Mouse (Mus musculus) frontal cortex, postnatal 25 days (tissue): ENCODE measurements around the gene Atp6v1e2.

Source experiments
- DNase-seq, 2 experiments: peaks; one replicate each; pipeline ENCODE4 v3.0.0; 2022; ENCODE audit warnings: low spot score in 2 of 2

The Atp6v1e2 gene

DNA sequence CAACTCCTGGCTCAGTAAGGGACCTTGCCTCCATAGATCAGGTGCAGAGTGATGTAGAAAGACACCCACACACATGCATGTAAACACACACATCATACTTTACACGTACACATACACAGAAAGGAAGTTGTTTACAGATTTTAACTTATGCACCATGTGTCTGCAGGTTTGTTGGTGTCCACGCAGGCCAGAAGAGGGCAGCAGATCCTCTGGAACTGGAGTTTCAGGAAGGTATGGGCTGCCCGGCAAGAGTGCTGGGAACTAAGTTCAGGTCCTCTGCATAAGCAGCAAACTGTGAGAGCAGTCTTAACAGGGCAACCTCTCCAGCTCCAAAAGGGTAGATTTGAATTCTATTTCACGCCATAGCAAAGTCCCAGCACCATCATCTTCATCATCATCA lies 32.2 kb downstream of the Atp6v1e2 start:
- DNase-seq = no peak

DNA sequence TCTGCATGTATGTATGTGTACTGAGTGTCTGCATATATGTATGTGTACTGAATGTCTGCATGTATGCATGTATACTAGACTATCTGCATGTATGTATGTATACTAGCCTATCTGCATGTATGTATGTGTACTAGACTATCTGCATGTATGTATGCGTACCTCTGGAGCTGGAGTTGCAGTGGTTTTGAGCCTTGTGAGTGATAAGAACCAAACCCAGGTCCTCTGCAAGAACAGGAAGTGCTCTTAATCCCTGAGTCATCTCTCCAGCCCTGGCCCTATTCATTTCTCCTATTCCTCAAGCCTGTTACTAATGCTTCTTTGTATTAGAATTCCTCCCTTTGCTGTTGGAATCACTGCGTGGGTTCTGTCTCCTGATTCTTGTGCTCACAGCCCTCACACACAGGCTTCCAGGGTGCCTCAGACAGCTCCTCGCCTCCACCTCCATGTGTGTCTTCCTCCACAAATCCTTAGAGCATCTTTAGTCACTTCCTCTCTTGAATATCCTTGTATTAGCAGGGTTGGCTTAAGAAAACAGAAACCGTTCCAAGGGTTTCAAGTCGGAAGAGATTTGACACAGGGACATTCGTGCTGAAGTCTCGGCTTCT lies 34.6 kb downstream of the Atp6v1e2 start:
- DNase-seq = no peak

DNA sequence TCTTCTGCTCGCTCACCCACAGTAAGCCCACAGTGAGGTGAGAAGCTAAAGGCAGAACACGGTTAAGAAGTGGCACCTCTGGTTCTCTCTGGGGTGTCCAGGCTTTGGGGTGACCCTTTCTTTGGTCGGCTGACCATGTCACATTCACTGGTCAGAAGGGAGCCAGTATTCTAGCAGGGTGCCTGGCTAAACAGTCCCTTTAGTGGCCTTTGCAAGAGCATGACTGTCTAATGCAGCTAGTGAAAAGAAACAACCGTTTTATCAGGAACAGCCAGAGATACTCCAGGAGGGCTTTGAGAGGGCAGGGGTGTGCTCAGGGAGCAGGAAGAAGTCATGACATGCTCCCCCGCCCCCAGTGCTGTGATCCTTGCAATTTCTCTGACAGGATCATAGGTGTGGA lies 36.4 kb downstream of the Atp6v1e2 start:
- DNase-seq = no peak

DNA sequence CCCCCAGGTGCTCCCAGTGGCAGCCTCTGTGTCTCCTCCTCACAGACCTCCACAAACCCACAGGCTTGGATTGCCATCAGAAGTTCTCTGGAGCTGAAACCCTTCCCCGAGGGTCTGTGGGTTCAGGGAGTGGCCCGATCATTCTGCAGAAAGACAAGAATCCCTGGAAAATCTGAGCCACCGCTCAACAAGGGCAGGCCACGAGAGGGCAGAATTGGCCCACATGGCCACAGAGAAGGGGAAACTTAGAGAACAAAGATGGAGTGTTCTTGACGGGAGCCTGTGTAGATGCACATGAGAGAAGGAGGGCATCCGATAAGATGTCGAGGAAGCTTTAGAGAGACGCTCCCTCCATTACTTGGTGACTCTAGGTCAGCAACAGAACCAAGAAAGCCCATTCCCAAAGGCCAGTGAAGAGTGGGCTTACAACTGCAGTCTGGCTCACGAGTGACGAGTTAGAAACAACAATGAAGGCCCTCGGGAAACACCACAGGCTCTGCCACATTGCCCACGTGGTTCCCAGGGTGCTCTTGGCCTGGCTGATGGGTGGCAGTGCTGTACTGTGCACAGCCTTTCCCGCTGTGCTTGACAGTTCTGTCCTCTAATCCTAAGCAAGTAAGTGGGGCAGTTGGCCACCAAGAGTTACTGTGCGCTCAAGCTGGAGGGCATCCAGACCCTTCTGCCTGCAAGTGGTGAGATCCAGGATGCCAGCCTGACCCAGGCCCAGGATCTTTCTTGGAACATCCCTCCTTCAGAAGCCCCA lies 37.8 kb downstream of the Atp6v1e2 start:
- DNase-seq = peak in 1 of 2 experiments; percentile 41

DNA sequence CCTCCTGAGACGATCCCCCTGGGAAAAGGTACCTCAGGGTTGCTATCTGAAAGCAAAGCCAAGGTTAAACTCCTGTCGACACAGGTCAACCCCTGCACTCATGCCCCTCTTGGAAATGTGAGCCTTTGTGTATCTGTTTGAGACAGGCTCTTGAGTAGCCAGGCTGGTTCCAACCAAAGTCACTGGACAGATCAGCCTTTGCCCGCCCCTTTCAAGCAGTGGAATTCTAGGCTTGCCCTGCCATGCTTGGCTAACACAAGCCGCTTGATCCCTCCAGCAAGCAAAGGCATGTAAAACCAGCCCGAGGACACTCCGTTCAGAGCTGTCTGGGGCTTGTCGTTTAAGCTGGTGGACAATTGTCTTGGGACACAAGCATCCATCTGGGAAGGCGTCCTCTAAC lies 39.4 kb downstream of the Atp6v1e2 start:
- DNase-seq = no peak

DNA sequence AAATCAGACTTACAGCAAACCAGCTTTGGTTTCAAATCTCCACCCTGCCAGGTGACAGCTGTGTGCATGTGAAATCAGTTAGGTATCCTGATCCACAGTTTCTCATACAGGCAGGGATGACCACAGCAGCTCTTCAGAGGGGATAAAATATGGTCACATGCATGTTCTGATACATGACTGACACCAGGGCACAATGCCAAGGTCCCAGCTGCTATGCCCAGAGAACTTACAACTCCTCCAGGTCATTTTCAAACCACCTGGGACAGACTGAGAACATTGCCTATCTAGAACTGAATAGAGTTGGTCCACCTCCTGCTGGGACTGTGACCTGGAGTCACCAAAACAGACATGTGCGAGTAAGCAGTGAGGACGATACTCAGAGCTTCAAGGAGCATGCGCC lies 40.6 kb downstream of the Atp6v1e2 start:
- DNase-seq = no peak

DNA sequence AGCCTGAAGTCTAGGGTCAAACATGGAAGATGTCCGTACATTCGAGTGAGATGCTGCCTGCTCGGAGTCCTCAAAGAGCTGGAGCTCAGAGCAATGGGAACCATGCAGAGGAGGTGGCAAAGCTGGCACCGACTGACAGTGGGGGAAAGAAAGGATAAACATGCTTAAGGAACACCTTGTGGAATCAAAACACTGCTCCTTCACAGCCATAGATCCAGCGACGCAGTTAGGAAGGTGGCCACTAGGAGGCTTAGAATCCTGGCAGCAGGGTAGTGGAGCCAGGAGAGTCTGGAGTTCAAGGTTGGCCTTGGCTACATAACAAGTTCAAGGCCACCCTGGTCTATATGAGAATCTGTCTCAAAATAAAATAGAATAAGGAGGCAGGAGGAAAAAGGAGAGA lies 41.1 kb downstream of the Atp6v1e2 start:
- DNase-seq = no peak

DNA sequence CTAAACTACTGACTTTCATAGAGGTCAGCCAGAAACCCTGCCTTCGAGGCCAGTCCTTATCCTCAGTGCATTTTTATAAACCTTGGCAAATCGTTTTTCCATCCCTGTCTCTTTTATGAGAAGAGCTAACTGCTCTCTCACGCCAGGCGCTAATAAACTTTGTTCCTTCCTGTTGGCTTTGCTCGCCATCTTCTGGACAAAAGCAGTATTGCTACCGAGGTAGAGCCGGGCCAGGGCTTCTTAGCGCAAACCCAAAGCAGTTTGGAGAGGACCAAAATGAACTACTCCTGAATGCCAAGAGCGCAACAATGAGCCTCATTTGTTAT lies 41.6 kb downstream of the Atp6v1e2 start:
- peak; percentile 76 to 79 for DNase-seq

DNA sequence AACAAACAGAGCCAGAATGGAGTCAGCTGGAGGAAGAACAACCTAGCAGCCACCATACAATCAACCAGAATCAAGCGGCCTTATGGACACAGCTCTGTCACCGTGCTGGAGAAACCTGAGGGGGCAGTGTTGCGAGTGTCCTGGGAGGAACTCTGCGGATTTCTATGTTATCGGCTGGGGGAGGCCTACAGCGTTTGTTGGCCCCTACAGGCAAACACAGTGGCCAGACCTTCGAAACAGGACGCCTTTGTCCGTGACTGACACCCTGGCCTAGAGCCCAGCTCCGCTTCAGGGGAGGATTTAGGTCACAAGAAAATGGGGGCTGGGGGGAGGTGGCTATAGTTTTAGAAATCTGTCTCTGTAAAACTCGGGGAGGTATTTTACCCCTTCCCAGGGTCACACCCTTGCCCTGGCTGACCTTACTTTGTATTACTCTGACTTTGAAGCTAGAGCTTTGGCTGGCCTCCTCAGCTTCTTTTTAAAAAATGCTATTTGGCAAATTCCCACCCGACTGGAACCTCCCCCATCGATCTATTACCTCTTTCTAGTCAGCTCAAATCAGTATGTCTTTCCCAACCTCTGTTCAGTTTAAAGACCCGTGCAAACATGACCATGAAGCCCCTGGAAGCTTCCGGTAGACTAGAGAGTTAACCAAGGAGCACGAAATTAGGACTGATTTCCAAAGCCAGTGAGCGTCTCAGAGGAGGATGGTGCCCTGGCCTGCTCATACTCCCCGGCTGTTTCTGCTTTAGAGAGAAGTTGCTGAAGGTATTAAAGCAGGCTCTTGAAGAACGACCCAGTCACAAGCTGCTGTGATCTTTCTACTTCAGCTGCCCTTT lies 42.2 kb downstream of the Atp6v1e2 start:
- no peak for DNase-seq

DNA sequence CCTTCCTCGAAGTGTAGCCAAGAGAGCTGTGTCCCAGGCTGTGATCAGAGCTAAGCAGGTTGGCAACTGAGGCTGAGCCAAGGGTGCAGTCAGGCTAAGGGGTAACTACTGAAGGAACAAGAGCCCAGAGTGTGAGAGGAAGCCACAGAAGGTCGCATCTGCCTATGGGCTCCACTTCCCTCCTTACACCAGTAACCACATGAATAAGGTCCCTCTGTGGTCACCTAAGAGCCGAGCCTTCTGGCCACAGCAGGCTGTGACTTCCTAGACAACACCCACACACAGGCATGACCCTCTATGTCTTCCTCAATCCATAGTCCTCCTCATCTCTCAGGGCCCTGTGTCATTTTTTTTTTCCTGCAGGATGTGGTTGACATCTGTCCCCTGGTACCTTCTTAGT lies 43.5 kb downstream of the Atp6v1e2 start:
- no peak for DNase-seq

DNA sequence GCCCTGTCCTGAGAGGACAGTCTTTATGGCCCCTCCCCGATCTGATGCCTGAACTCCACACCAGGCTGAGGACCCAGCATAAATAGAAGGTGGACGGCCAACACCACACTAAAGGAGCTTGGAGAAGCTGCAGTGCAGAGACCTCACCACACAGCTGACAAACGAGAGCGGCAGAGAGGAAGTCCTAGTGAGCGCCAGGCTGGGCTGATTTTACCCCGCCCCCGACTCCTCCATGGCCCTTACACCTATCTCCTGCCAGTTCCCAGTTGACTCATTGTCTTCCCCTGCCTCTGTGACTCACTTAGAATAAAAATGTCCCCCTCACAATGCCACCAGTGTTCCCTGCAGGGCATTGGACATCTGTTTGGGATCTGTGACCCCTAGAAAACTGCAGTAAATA lies 44.1 kb downstream of the Atp6v1e2 start:
- DNase-seq = no peak

DNA sequence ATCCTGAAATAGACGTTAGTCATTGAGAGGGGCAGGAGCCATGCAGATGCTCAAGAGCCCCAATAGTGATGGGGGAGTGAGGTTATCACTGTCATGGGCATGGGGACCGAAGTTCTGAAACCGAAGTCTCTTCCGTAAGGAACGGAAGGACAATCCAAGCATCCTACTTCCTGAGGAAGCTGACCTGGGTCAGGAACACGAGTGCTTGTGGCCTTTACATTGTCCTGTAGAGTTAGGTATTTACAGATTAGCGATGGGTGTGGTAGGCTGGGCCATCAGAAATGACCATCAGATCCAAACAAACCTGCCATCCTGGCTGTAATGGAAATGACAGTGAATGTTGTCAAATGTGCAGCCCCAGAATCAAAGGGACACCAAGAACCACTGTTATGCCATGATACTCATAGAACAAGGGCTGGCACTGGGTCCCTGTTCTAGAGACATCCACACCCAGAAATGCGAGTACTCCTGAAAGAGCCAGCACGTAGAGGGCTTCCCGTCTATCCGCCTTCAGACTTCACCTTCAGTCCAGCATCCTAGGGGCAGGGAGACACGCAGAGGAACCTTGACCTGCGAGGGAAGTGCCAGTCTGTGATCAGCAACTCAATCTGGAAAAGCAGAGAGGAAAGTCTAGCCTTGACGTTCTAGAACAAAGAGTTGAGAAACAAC lies 45.2 kb downstream of the Atp6v1e2 start:
- DNase-seq = no peak

DNA sequence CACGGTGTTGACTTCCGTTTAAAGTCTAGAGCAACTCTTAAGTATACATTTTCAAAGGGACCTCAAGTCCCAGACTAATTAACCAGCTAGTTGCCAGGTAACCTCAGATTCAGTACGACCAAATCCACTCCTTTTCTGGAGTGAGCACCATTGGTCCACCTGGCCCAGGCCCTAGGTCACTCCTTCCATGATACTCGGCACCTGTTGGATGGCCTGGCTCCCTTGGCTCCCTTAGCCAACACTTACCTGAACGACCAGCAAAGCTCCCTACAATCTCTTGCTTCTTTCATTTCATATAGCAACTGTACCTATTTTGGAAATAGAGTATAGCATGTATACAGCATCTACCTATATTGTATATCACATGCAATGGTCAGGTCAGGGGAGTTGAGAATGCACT lies 47.1 kb downstream of the Atp6v1e2 start:
- no peak for DNase-seq

DNA sequence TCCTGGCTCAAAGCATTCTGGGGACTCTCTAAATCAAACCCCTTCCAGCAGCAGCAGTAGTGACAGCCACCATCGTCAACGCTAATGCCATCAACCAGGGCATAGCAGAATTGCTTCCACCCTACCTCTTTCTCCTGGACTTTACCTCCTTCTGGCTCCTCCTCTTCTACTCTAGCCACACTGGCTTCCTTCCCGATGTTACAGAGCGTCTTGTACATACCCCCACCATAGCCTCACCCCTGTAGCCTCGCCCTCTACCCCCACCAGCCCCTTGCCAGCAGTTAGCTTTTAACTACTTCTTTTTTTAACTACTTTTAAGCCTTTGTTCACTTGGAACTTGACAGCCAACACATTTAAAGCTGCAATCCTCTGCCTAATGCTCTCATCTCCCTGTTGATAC lies 47.9 kb downstream of the Atp6v1e2 start:
- DNase-seq = no peak

DNA sequence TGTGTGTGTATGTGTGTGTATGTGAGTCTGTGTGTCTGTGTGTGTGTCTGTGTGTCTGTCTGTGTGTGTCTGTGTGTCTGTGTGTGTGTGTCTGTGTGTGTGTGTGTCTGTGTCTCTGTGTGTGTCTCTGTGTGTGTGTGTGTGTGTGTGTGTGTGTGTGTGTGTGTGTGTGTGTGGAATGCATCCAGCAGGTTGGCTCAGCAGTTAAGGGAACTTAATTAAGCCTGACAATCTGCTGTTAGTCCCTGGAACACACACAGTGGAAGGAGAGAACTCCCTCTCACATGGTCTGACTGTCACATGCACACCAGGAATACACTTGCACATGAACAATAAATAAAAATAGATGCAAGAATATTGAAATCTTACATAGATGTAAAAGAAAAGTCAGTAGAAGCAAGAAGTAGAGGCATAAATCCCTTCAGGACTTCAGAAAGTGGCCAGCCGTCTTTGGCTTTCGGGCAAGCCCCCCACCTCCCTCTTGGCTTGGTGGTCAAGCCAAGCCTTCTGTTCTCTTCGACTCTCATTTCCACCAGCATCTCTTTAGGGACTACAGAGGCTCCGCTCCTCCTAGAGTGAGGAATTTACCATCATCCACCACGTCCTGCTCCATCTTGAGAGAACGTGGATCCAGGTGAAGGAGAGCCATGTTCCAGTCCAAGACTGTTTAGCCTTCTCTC lies 50.1 kb downstream of the Atp6v1e2 start:
- DNase-seq = no peak

DNA sequence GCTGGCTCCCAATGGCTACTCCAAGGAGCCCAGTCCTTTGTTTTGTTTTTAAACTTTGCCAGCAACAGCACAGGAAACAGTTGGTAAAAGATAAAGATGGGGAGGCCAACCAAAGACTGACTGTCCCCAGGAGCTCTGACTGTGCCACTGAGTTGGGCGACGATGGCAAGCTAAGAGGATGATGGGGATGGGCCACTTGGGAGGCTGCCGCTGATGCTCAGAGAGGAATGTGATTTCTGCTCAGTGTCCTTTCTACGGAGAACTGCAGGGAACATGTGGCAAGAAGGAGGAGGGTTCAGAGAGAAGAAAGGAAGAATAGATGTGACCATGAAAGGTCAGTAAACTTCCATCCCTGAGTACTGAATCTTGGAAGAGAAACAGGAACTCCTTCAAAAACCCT lies 52.5 kb downstream of the Atp6v1e2 start:
- DNase-seq = no peak
